Mouse (Mus musculus) liver, postnatal 0 days (tissue): ENCODE measurements around the gene Skil.

Experiments
- CTCF ChIP-seq: sonication (generic); IDR thresholded peaks from 2 replicates; pipeline ENCODE4 v1.5.1; 2016; ENCODE audit warnings: antibody characterized with exemption, low read depth
- EP300 ChIP-seq: IDR thresholded peaks from 2 replicates; pipeline ENCODE4 v1.6.1; 2016; ENCODE audit warnings: antibody characterized with exemption, low read depth, mild to moderate bottlenecking

DNA sequence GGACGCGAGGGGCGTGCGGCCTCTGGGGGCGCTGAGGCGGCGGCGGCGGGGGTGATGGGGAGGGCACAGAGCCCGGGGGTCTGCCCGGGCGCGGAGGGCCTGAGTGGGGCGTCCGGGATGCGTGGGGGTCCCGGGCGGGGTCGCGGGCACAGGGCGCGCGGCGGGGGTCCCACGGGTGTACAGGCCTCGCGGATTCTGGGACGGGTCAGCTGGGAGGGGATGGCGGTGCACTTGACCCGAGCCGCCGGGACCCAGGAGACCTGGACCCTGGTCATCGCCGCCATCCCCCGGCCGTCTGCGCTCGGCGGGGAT lies 277 bp downstream of the Skil start:
- no peak for TF ChIP-seq CTCF
- no peak for TF ChIP-seq EP300
